Mouse (Mus musculus) kidney, embryonic 16.5 days (tissue): ENCODE data around the gene E030025P04Rik. TPM values are rescaled to one million over a fixed set of nuclear protein-coding genes. Genes with fewer than 3 reads are reported as not detected.

ENCODE experiments used
- ATAC-seq: fragments of 200-750 bp; cut with Nextera tagmentation; 2 replicates; pipeline ENCODE4 v1.8.0; 2017; ENCODE audit warnings: moderate TSS enrichment; ENCODE audit not compliant: low FRiP score, low TSS enrichment
- H3K27ac ChIP-seq: fragments of 300-500 bp; sonication (generic); 2 replicates; pipeline ENCODE4 v1.5.1; 2014; ENCODE audit warnings: low read length
- H3K27me3 ChIP-seq: fragments of 300-500 bp; sonication (generic); 2 replicates; pipeline ENCODE4 v1.6.1; 2014; ENCODE audit warnings: low read length, control low read depth, mixed read lengths; ENCODE audit not compliant: insufficient read depth
- H3K36me3 ChIP-seq: fragments of 300-500 bp; sonication (generic); 2 replicates; pipeline ENCODE4 v1.6.1; 2014; ENCODE audit warnings: low read length, control low read depth, mixed read lengths; ENCODE audit not compliant: insufficient read depth
- H3K4me1 ChIP-seq: fragments of 300-500 bp; sonication (generic); 2 replicates; pipeline ENCODE4 v1.6.1; 2014; ENCODE audit warnings: low read length, control low read depth, mixed read lengths; ENCODE audit not compliant: insufficient read depth
- H3K4me2 ChIP-seq: fragments of 300-500 bp; sonication (generic); replicated peaks from 2 replicates; pipeline ENCODE4 v1.6.1; 2014; ENCODE audit warnings: low read depth, low read length
- H3K4me3 ChIP-seq: fragments of 300-500 bp; sonication (generic); 2 replicates; pipeline ENCODE4 v1.5.1; 2014; ENCODE audit warnings: mild to moderate bottlenecking, low read length
- H3K9ac ChIP-seq: fragments of 300-500 bp; sonication (generic); replicated peaks from 2 replicates; pipeline ENCODE4 v1.6.1; 2014; ENCODE audit warnings: low read length
- H3K9me3 ChIP-seq: fragments of 300-500 bp; sonication (generic); 2 replicates; pipeline ENCODE4 v1.6.1; 2016; ENCODE audit warnings: low read length, control low read depth
- WGBS: fragments of 180-500 bp; shearing (Covaris S2); extraction: QIAGEN DNeasy Blood & Tissue Kit; methylation state at CpG from one replicate; pipeline ENCODE4 v1.1.7; 2014; 5-methylcytosine and 5-hydroxymethylcytosine counted together
- polyA plus RNA-seq: library from polyadenylated mRNA; unstranded; fragments of >200 nt; fragmentation: Nextera tagmentation; extraction: Ambion mirVana; gene quantifications from 2 replicates; pipeline ENCODE4 v1.2.1, GENCODE M21; 2015

Gene E030025P04Rik
- polyA plus RNA-seq, 1 experiment from 2014 or later: not detected

GRCm38 (mm10) chr11:109106181-109106580 lies 38.0 kb downstream of the E030025P04Rik start:
- Histone ChIP-seq H3K27ac (no peak overlapping the region), H3K27me3 (no peaks in the 10 kb centered on the region), H3K9me3 (no peaks in the 10 kb centered on the region), H3K4me1 (peaks cover 12% of the 10 kb centered on the region), H3K9ac (no peak overlapping the region), H3K36me3 (no peaks in the 10 kb centered on the region), H3K4me2 (no peak overlapping the region), H3K4me3 (no peak overlapping the region)
- no peak for ATAC-seq
- WGBS: 20% methylated on average over 5 of the region's 5 CpGs

GRCm38 (mm10) chr11:109103386-109103785 lies 40.8 kb downstream of the E030025P04Rik start:
- ATAC-seq: no peak
- Histone ChIP-seq H3K36me3 (no peaks in the 10 kb centered on the region), H3K27ac (no peak overlapping the region), H3K4me1 (peaks cover 15% of the 10 kb centered on the region), H3K4me3 (no peak overlapping the region), H3K9ac (no peak overlapping the region), H3K27me3 (no peaks in the 10 kb centered on the region), H3K9me3 (no peaks in the 10 kb centered on the region), H3K4me2 (no peak overlapping the region)
- WGBS: 86% methylated on average over 3 of the region's 3 CpGs

- WGBS: 91% methylated on average over 8 of the region's 8 CpGs
- no peaks in the 10 kb centered on the region for H3K27me3 ChIP-seq
Observed at GRCm38 (mm10) chr11:109102646-109103045, 41.5 kb downstream of the E030025P04Rik start.

GRCm38 (mm10) chr11:109100266-109100665 lies 43.9 kb downstream of the E030025P04Rik start:
- Histone ChIP-seq H3K9me3 (no peaks in the 10 kb centered on the region), H3K27ac (no peak overlapping the region), H3K4me3 (no peak overlapping the region), H3K36me3 (no peaks in the 10 kb centered on the region), H3K4me2 (no peak overlapping the region), H3K4me1 (peaks cover 10% of the 10 kb centered on the region), H3K9ac (no peak overlapping the region), H3K27me3 (no peaks in the 10 kb centered on the region)
- no peak for ATAC-seq
- WGBS: 80% methylated on average over 6 of the region's 6 CpGs

More at GRCm38 (mm10) chr11:109102646-109103045, 41.5 kb downstream of the E030025P04Rik start:
- Histone ChIP-seq H3K9me3 (no peaks in the 10 kb centered on the region), H3K36me3 (no peaks in the 10 kb centered on the region), H3K4me2 (no peak overlapping the region), H3K27ac (no peak overlapping the region), H3K4me1 (peaks cover 20% of the 10 kb centered on the region), H3K9ac (no peak overlapping the region), H3K4me3 (no peak overlapping the region)
- no peak for ATAC-seq

- WGBS: 48% methylated on average over 5 of the region's 5 CpGs
- no peak overlapping the region for H3K4me2 ChIP-seq
Observed at GRCm38 (mm10) chr11:109091821-109092220, 52.3 kb downstream of the E030025P04Rik start.

More at GRCm38 (mm10) chr11:109091821-109092220, 52.3 kb downstream of the E030025P04Rik start:
- H3K4me3 ChIP-seq: no peak overlapping the region
- no peaks in the 10 kb centered on the region for H3K27me3 ChIP-seq
- no peak overlapping the region for H3K9ac ChIP-seq
- ATAC-seq: no peak
- H3K4me1 ChIP-seq: no peaks in the 10 kb centered on the region
- no peak overlapping the region for H3K27ac ChIP-seq
- no peaks in the 10 kb centered on the region for H3K36me3 ChIP-seq
- no peaks in the 10 kb centered on the region for H3K9me3 ChIP-seq

Other genes with a start within 250 kb of the E030025P04Rik start
- 4.7 and 5.7 TPM in 2 replicates for gene Axin2, start 224.0 kb downstream of the E030025P04Rik start, polyA plus RNA-seq
- gene Rgs9, start 153.8 kb upstream of the E030025P04Rik start, polyA plus RNA-seq: 1.2 and 1.9 TPM in 2 replicates
- 22.0 and 24.1 TPM in 2 replicates for gene Gna13, start 218.5 kb upstream of the E030025P04Rik start, polyA plus RNA-seq